In genomic region chr4:70810311-70810955, GRCm38 (mm10) we compare ENCODE assay signal across 15 mouse cellular contexts.
DNase-seq lines count a peak whose midpoint lies in the region; ATAC-seq and TF ChIP-seq lines count a peak whose summit lies in the region.
"Had no signal": no experiment of that assay in that cellular context is flagged by ENCODE, and none has a peak within 500 bp of the region (broad histone marks: within the 10 kb centered on the region; RNA-seq: fewer than 3 reads in every experiment).

No protein-coding gene starts in this region.

- no peak overlapping the region for H3K4me2 ChIP-seq in lung, embryonic 14.5 days
- no peak overlapping the region for H3K4me2 ChIP-seq in hindbrain, postnatal 0 days (ENCODE audit: low read depth, low read length)
- H3K4me2 ChIP-seq: liver, embryonic 15.5 days had no signal

- no peak overlapping the region for H3K27ac ChIP-seq in lung, embryonic 14.5 days (ENCODE audit: low read depth)
- H3K27ac ChIP-seq in hindbrain, postnatal 0 days = no peak overlapping the region
- H3K27ac ChIP-seq: gastrocnemius, adult 2 months; heart, embryonic 10.5 days; liver, embryonic 15.5 days had no signal

- H3K27me3 ChIP-seq in lung, embryonic 14.5 days (ENCODE audit: insufficient read depth, low read length) = no peaks in the 10 kb centered on the region
- no peaks in the 10 kb centered on the region for H3K27me3 ChIP-seq in hindbrain, postnatal 0 days (ENCODE audit: insufficient read depth, low read length)
- H3K27me3 ChIP-seq: liver, embryonic 15.5 days had no signal

- no peak overlapping the region for H3K9ac ChIP-seq in lung, embryonic 14.5 days
- H3K9ac ChIP-seq in hindbrain, postnatal 0 days (replicated peaks; ENCODE audit: low read length) = no peak overlapping the region
- H3K9ac ChIP-seq: liver, embryonic 15.5 days had no signal

- H3K36me3 ChIP-seq in lung, embryonic 14.5 days (ENCODE audit: insufficient read depth) = no peaks in the 10 kb centered on the region
- H3K36me3 ChIP-seq in hindbrain, postnatal 0 days (ENCODE audit: insufficient read depth, low read length) = no peaks in the 10 kb centered on the region
- H3K36me3 ChIP-seq: heart, embryonic 10.5 days; liver, embryonic 15.5 days had no signal

- ATAC-seq in lung, embryonic 14.5 days (ENCODE audit: insufficient read depth) = no peak
- no peak for ATAC-seq in hindbrain, postnatal 0 days

- TF ChIP-seq CTCF in lung, embryonic 14.5 days (IDR thresholded peaks at IDR 0.05; ENCODE audit: low read depth) = no peak
- no peak for TF ChIP-seq CTCF in hindbrain, postnatal 0 days (IDR thresholded peaks at IDR 0.05; ENCODE audit: low read depth)

- H3K9me3 ChIP-seq in lung, embryonic 14.5 days (ENCODE audit: low read depth, low read length) = no peaks in the 10 kb centered on the region
- H3K9me3 ChIP-seq in hindbrain, postnatal 0 days (ENCODE audit: low read length) = no peaks in the 10 kb centered on the region
- H3K9me3 ChIP-seq: heart, embryonic 10.5 days; liver, embryonic 15.5 days had no signal

- DNase-seq in lung, embryonic 14.5 days = peak; percentile 8
- no peak for DNase-seq in lung, postnatal 4 days
- peak; percentile 32 for DNase-seq in cerebellum, adult 11 months
- peak; percentile 72 to 81 for DNase-seq in cerebellum, postnatal 25 days
- peak; percentile 37 for DNase-seq in hindbrain, postnatal 0 days (ENCODE audit: low spot score)
- DNase-seq in ovary, postnatal 10 days (ENCODE audit: low spot score) = no peak
- DNase-seq in thymus, postnatal 36 days = no peak
- DNase-seq in kidney, postnatal 4 days = no peak
- DNase-seq: gastrocnemius, adult 2 months; layer of hippocampus, adult 9-11 months; lung, postnatal 36 days; thymus, adult 2 months had no signal

- H3K4me1 ChIP-seq in lung, embryonic 14.5 days (ENCODE audit: insufficient read depth) = no peaks in the 10 kb centered on the region
- no peaks in the 10 kb centered on the region for H3K4me1 ChIP-seq in hindbrain, postnatal 0 days (ENCODE audit: insufficient read depth, low read length)
- H3K4me1 ChIP-seq: heart, embryonic 10.5 days; liver, embryonic 15.5 days had no signal

- H3K4me3 ChIP-seq in lung, embryonic 14.5 days (ENCODE audit: low read depth, low read length) = no peak overlapping the region
- H3K4me3 ChIP-seq in hindbrain, postnatal 0 days (ENCODE audit: low read length) = no peak overlapping the region
- H3K4me3 ChIP-seq: erythroblast, embryonic 14.5 days; gastrocnemius, adult 2 months; heart, embryonic 10.5 days; liver, embryonic 15.5 days had no signal

Comparison
In these comparisons a context has a peak if more than half of its experiments do, and no peak if none do; other contexts are left out.
1. DNase-seq: peak in lung, embryonic 14.5 days (single experiment), cerebellum, adult 11 months (single experiment), cerebellum, postnatal 25 days (2 of 2) and hindbrain, postnatal 0 days (single experiment); none in lung, postnatal 4 days (0 of 2), ovary, postnatal 10 days (single experiment), thymus, postnatal 36 days (0 of 2) and kidney, postnatal 4 days (0 of 2).